Mouse (Mus musculus) kidney, postnatal 0 days (tissue): ENCODE data around the gene Rrp9. TPM values are rescaled to one million over a fixed set of nuclear protein-coding genes. Genes with fewer than 3 reads are reported as not detected.
A peak's percentile ranks its signal among the peaks of the same experiment; 100 is the strongest.

ENCODE experiments used
- ATAC-seq: fragments of 200-750 bp; cut with Nextera tagmentation; replicated peaks from 2 replicates; pipeline ENCODE4 v1.8.0; 2017; ENCODE audit warnings: low read depth, moderate number of reproducible peaks, moderate TSS enrichment, moderate library complexity; ENCODE audit not compliant: low FRiP score
- DNase-seq: peaks from one replicate; pipeline ENCODE4 v3.0.0-alpha.2; 2016; ENCODE audit warnings: low spot score
- H3K27ac ChIP-seq: fragments of 300-500 bp; sonication (generic); 2 replicates; pipeline ENCODE4 v1.5.1; 2014; ENCODE audit warnings: mild to moderate bottlenecking
- H3K27me3 ChIP-seq: fragments of 300-500 bp; sonication (generic); 2 replicates; pipeline ENCODE4 v1.6.1; 2014; ENCODE audit warnings: low read length, mixed read lengths; ENCODE audit not compliant: insufficient read depth
- H3K36me3 ChIP-seq: fragments of 300-500 bp; sonication (generic); 2 replicates; pipeline ENCODE4 v1.6.1; 2014; ENCODE audit warnings: low read length, mixed read lengths; ENCODE audit not compliant: insufficient read depth
- H3K4me1 ChIP-seq: fragments of 300-500 bp; sonication (generic); replicated peaks from 2 replicates; pipeline ENCODE4 v1.6.1; 2014; ENCODE audit warnings: antibody characterized with exemption, low read length, mixed read lengths; ENCODE audit not compliant: insufficient read depth
- H3K4me2 ChIP-seq: fragments of 300-500 bp; sonication (generic); 2 replicates; pipeline ENCODE4 v1.6.1; 2014; ENCODE audit warnings: mild to moderate bottlenecking, low read length, moderate library complexity, mixed read lengths
- H3K4me3 ChIP-seq: fragments of 300-500 bp; sonication (generic); replicated peaks from 2 replicates; pipeline ENCODE4 v1.5.1; 2014; ENCODE audit warnings: low read depth, low read length
- H3K9ac ChIP-seq: fragments of 300-500 bp; sonication (generic); 2 replicates; pipeline ENCODE4 v1.6.1; 2014; ENCODE audit warnings: low read depth, low read length
- H3K9me3 ChIP-seq: fragments of 300-500 bp; sonication (generic); replicated peaks from 2 replicates; pipeline ENCODE4 v1.6.1; 2016; ENCODE audit warnings: low read length, inconsistent platforms, mixed read lengths
- CTCF ChIP-seq: IDR thresholded peaks from 2 replicates; pipeline ENCODE4 v1.5.1; 2016; ENCODE audit warnings: antibody characterized with exemption, low read depth, mild to moderate bottlenecking, moderate library complexity
- WGBS: fragments of 180-500 bp; shearing (Covaris S2); extraction: QIAGEN DNeasy Blood & Tissue Kit; methylation state at CpG from one replicate; pipeline ENCODE4 v1.1.7; 2014; 5-methylcytosine and 5-hydroxymethylcytosine counted together
- polyA plus RNA-seq: library from polyadenylated mRNA; unstranded; fragments of >200 nt; fragmentation: Nextera tagmentation; extraction: Ambion mirVana; gene quantifications from 2 replicates; pipeline ENCODE4 v1.2.1, GENCODE M21; 2015

The Rrp9 gene
- polyA plus RNA-seq, 1 experiment from 2014 or later: 35.6 TPM

- peaks cover 12% of the 10 kb centered on the region for H3K4me1 ChIP-seq
Measured at GRCm38 (mm10) chr9:106475046-106475445, 717 bp upstream of the Rrp9 start.

GRCm38 (mm10) chr9:106476002-106476923 lies 500 bp downstream of the Rrp9 start:
- Histone ChIP-seq H3K9me3 (no peaks in the 10 kb centered on the region), H3K27ac (peak overlapping the region; percentile 63; the same call in 1 of the 2 replicates), H3K4me2 (peak overlapping the region; percentile 21), H3K27me3 (no peaks in the 10 kb centered on the region), H3K4me1 (peaks cover 12% of the 10 kb centered on the region), H3K9ac (no peak overlapping the region; the same call in 1 of the 2 replicates), H3K4me3 (peak overlapping the region; percentile 1; the same call in 1 of the 2 replicates), H3K36me3 (peaks cover 6% of the 10 kb centered on the region; the same call in 1 of the 2 replicates)
- DNase-seq (peak; percentile 82), ATAC-seq (peak; percentile 21)
- WGBS: 23% methylated on average over 16 of the region's 16 CpGs
- no peak for TF ChIP-seq CTCF

More at GRCm38 (mm10) chr9:106475046-106475445, 717 bp upstream of the Rrp9 start:
- Histone ChIP-seq H3K36me3 (no peaks in the 10 kb centered on the region), H3K9me3 (no peaks in the 10 kb centered on the region), H3K4me3 (no peak overlapping the region), H3K4me2 (peak overlapping the region; percentile 19; the same call in 1 of the 2 replicates), H3K9ac (no peak overlapping the region), H3K27ac (no peak overlapping the region), H3K27me3 (no peaks in the 10 kb centered on the region)
- TF ChIP-seq CTCF: no peak
- WGBS: 68% methylated on average over 7 of the region's 7 CpGs
- ATAC-seq: no peak
- no peak for DNase-seq

GRCm38 (mm10) chr9:106476924-106477484 lies 1.2 kb downstream of the Rrp9 start, which contains the start of gene Parp3:
TSS of gene Parp3 (minus strand) at chr9:106476949.
- Histone ChIP-seq H3K27me3 (no peaks in the 10 kb centered on the region), H3K9ac (peak within 1 kb of the TSS; percentile 67), H3K36me3 (peaks cover 10% of the 10 kb centered on the region; the same call in 1 of the 2 replicates), H3K4me3 (peak within 1 kb of the TSS; percentile 61), H3K9me3 (no peaks in the 10 kb centered on the region), H3K4me1 (peaks cover 12% of the 10 kb centered on the region), H3K27ac (peak within 1 kb of the TSS; percentile 63; the same call in 1 of the 2 replicates), H3K4me2 (peak within 1 kb of the TSS; percentile 75)
- under 1% methylated on average over 41 of the region's 41 CpGs for WGBS
- peak; percentile 99 for TF ChIP-seq CTCF
- DNase-seq: peak; percentile 100
- peak; percentile 97 for ATAC-seq

- H3K9ac ChIP-seq: peak overlapping the region; percentile 67
- ATAC-seq: no peak
- peak overlapping the region; percentile 61 for H3K4me3 ChIP-seq
- no peak for TF ChIP-seq CTCF
- 2% methylated on average over 16 of the region's 16 CpGs for WGBS
- peaks cover 12% of the 10 kb centered on the region for H3K4me1 ChIP-seq
- DNase-seq: no peak
- no peak overlapping the region for H3K27ac ChIP-seq
- peak overlapping the region; percentile 75 for H3K4me2 ChIP-seq
- H3K9me3 ChIP-seq: no peaks in the 10 kb centered on the region
- no peaks in the 10 kb centered on the region for H3K27me3 ChIP-seq
- H3K36me3 ChIP-seq: peaks cover 10% of the 10 kb centered on the region; the same call in 1 of the 2 replicates
Measured at GRCm38 (mm10) chr9:106477649-106478048, 1.9 kb downstream of the Rrp9 start.

GRCm38 (mm10) chr9:106478101-106478500 lies 2.3 kb downstream of the Rrp9 start:
- Histone ChIP-seq H3K4me1 (peaks cover 12% of the 10 kb centered on the region), H3K27me3 (no peaks in the 10 kb centered on the region), H3K4me3 (peak overlapping the region; percentile 61), H3K27ac (no peak overlapping the region), H3K36me3 (peaks cover 15% of the 10 kb centered on the region; the same call in 1 of the 2 replicates), H3K9ac (peak overlapping the region; percentile 67; the same call in 1 of the 2 replicates), H3K4me2 (peak overlapping the region; percentile 75), H3K9me3 (no peaks in the 10 kb centered on the region)
- WGBS: 74% methylated on average over 9 of the region's 9 CpGs
- no peak for TF ChIP-seq CTCF
- no peak for ATAC-seq
- DNase-seq: no peak

GRCm38 (mm10) chr9:106480541-106480940 lies 4.8 kb downstream of the Rrp9 start:
- WGBS: 96% methylated on average over 7 of the region's 7 CpGs
- TF ChIP-seq CTCF: no peak
- Histone ChIP-seq H3K4me2 (no peak overlapping the region), H3K4me3 (no peak overlapping the region), H3K36me3 (peaks cover 34% of the 10 kb centered on the region; the same call in 1 of the 2 replicates), H3K9ac (no peak overlapping the region), H3K27ac (no peak overlapping the region), H3K27me3 (no peaks in the 10 kb centered on the region), H3K4me1 (no peaks in the 10 kb centered on the region; the same call in 1 of the 2 replicates), H3K9me3 (no peaks in the 10 kb centered on the region)
- ATAC-seq (no peak), DNase-seq (no peak)
